Mouse (Mus musculus): ENCODE measurements around the gene Fbln2. TPM values are rescaled to one million over a fixed set of nuclear protein-coding genes. Genes with fewer than 3 reads are reported as not detected.

The Fbln2 gene
- polyA plus RNA-seq, 1 experiment from 2014 or later, result 156 TPM

- peaks cover 52% of the 10 kb centered on the region for H3K27me3 ChIP-seq
- H3K4me2 ChIP-seq, result no peak overlapping the region
- WGBS, result 85% methylated on average over 5 of the region's 5 CpGs
- ATAC-seq (replicated peaks; ENCODE audit: insufficient number of reproducible peaks, insufficient read depth, low FRiP score, low read depth), result no peak
- no peaks in the 10 kb centered on the region for H3K36me3 ChIP-seq
- no peak overlapping the region for H3K9ac ChIP-seq
- no peaks in the 10 kb centered on the region for H3K9me3 ChIP-seq (replicated peaks)
- H3K4me3 ChIP-seq, result no peak overlapping the region
- peaks cover 22% of the 10 kb centered on the region for H3K4me1 ChIP-seq (replicated peaks)
- H3K27ac ChIP-seq, result no peak overlapping the region
Measured at GRCm38 (mm10) chr6:91231000-91231399, 18.7 kb downstream of the Fbln2 start.

- WGBS, result 77% methylated on average over 4 of the region's 4 CpGs
Measured at GRCm38 (mm10) chr6:91231523-91231922, 19.3 kb downstream of the Fbln2 start.

DNA sequence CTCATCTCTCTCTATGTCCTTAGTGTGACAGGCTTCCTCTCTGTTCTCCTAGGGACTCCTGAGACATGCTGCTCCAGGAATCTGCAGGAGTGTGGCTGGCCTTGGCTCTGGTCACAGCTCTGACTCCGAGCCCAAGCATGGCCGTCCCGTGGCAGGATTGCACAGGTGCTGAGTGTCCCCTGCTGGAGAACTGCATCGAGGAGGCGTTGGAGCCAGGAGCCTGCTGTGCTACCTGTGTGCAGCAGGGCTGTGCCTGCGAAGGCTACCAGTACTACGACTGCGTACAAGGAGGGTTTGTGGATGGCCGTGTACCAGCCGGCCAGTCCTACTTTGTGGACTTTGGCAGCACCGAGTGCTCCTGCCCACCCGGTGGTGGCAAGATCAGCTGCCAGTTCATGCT lies 20.8 kb downstream of the Fbln2 start:
- H3K9me3 ChIP-seq (replicated peaks), result no peaks in the 10 kb centered on the region
- no peaks in the 10 kb centered on the region for H3K36me3 ChIP-seq
- no peak for ATAC-seq (replicated peaks; ENCODE audit: insufficient number of reproducible peaks, insufficient read depth, low FRiP score, low read depth)
- H3K4me1 ChIP-seq (replicated peaks), result peaks cover 22% of the 10 kb centered on the region
- no peak overlapping the region for H3K9ac ChIP-seq
- no peak overlapping the region for H3K4me3 ChIP-seq
- H3K4me2 ChIP-seq, result no peak overlapping the region
- peaks cover 54% of the 10 kb centered on the region for H3K27me3 ChIP-seq
- WGBS, result 77% methylated on average over 12 of the region's 12 CpGs
- H3K27ac ChIP-seq, result no peak overlapping the region

More at GRCm38 (mm10) chr6:91231523-91231922, 19.3 kb downstream of the Fbln2 start:
- H3K4me2 ChIP-seq, result no peak overlapping the region
- no peak overlapping the region for H3K9ac ChIP-seq
- ATAC-seq (replicated peaks; ENCODE audit: insufficient number of reproducible peaks, insufficient read depth, low FRiP score, low read depth), result no peak
- no peaks in the 10 kb centered on the region for H3K36me3 ChIP-seq
- H3K27ac ChIP-seq, result no peak overlapping the region
- H3K4me3 ChIP-seq, result no peak overlapping the region
- peaks cover 22% of the 10 kb centered on the region for H3K4me1 ChIP-seq (replicated peaks)
- H3K27me3 ChIP-seq, result peaks cover 52% of the 10 kb centered on the region
- no peaks in the 10 kb centered on the region for H3K9me3 ChIP-seq (replicated peaks)

DNA sequence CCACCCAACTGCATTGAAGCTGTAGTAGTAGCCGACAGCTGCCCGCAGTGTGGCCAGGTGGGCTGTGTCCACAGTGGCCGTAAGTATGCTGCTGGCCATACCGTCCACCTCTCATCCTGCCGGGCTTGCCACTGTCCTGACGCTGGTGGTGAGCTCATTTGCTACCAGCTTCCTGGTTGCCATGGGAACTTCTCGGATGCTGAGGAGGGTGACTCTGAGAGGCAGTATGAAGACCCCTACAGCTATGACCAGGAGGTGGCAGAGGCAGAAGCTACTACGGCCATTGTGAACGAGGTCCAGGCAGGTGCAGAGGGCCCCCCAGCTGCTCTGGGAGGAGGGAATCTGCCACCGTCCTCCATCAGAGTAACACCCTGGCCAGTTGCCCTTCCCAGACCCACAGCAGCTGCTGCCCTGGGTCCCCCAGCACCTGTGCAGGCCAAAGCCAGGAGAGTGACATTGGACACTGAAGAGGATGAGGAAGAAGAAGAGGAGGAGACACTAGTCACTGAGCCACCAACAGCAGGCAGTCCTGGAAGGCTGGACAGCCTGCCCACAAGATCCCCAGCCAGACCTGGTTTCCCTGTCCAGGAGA lies 21.3 kb downstream of the Fbln2 start:
- H3K4me2 ChIP-seq, result no peak overlapping the region
- WGBS, result 72% methylated on average over 10 of the region's 10 CpGs
- H3K9me3 ChIP-seq (replicated peaks), result no peaks in the 10 kb centered on the region
- H3K4me3 ChIP-seq, result no peak overlapping the region
- no peak overlapping the region for H3K27ac ChIP-seq
- no peaks in the 10 kb centered on the region for H3K36me3 ChIP-seq
- H3K4me1 ChIP-seq (replicated peaks), result peaks cover 21% of the 10 kb centered on the region
- ATAC-seq (replicated peaks; ENCODE audit: insufficient number of reproducible peaks, insufficient read depth, low FRiP score, low read depth), result no peak
- peaks cover 55% of the 10 kb centered on the region for H3K27me3 ChIP-seq
- H3K9ac ChIP-seq, result no peak overlapping the region

DNA sequence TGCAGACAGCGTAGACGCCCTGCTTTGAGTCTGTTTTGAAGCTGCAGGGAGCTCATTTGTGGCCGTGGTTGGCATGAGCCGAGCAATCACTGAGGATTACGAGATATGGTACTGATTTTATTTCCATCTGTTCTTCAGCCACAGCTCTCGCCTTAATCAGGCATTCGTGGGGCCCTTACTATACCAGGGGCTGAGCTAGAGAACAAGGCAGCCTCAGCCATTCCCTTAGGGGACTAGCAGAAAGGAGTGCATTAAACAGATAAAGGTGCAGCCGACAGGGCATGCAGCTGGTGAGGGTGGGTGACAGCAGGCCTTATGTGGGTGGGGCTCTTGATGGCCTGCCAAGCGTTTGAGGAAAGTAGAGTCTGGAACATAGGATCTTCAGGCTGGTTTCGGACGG lies 23.8 kb downstream of the Fbln2 start:
- H3K27me3 ChIP-seq, result peaks cover 33% of the 10 kb centered on the region
- H3K27ac ChIP-seq, result no peak overlapping the region
- 50% methylated on average over 11 of the region's 11 CpGs for WGBS
- no peak overlapping the region for H3K9ac ChIP-seq
- no peaks in the 10 kb centered on the region for H3K9me3 ChIP-seq (replicated peaks)
- H3K4me1 ChIP-seq (replicated peaks), result peaks cover 12% of the 10 kb centered on the region; the same call in 1 of the 2 replicates
- H3K4me3 ChIP-seq, result no peak overlapping the region
- no peak overlapping the region for H3K4me2 ChIP-seq
- ATAC-seq (replicated peaks; ENCODE audit: insufficient number of reproducible peaks, insufficient read depth, low FRiP score, low read depth), result no peak
- no peaks in the 10 kb centered on the region for H3K36me3 ChIP-seq

DNA sequence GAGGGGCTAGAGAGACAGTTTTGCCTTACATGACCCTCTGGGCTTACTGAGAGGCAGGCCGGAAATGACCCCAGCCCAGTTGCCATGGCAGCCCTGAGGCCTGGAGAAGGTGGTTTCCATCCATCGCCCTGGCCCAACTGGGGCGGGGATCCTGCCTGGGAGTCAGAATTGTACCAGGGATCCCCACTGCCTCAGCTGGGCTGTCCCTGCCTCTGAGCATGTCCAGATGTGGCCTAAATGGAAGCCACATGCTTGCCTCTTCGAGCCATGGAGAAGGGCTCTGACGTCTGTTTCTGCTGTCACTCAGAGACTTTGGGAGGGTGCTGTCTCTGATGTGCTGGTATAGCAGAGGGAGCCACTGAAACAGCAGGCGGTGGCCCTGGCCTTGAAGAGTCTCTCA lies 24.2 kb downstream of the Fbln2 start:
- ATAC-seq (replicated peaks; ENCODE audit: insufficient number of reproducible peaks, insufficient read depth, low FRiP score, low read depth), result no peak
- peaks cover 35% of the 10 kb centered on the region for H3K27me3 ChIP-seq
- 53% methylated on average over 6 of the region's 6 CpGs for WGBS
- H3K4me2 ChIP-seq, result no peak overlapping the region
- H3K36me3 ChIP-seq, result no peaks in the 10 kb centered on the region
- no peaks in the 10 kb centered on the region for H3K9me3 ChIP-seq (replicated peaks)
- H3K4me3 ChIP-seq, result no peak overlapping the region
- no peak overlapping the region for H3K9ac ChIP-seq
- H3K27ac ChIP-seq, result no peak overlapping the region
- H3K4me1 ChIP-seq (replicated peaks), result peaks cover 12% of the 10 kb centered on the region; the same call in 1 of the 2 replicates

- Histone ChIP-seq H3K9ac (no peak overlapping the region), H3K4me1 (replicated peaks) (peaks cover 12% of the 10 kb centered on the region; the same call in 1 of the 2 replicates), H3K9me3 (replicated peaks) (no peaks in the 10 kb centered on the region), H3K36me3 (no peaks in the 10 kb centered on the region), H3K4me3 (no peak overlapping the region), H3K27me3 (peaks cover 34% of the 10 kb centered on the region), H3K27ac (no peak overlapping the region), H3K4me2 (no peak overlapping the region)
- ATAC-seq (replicated peaks; ENCODE audit: insufficient number of reproducible peaks, insufficient read depth, low FRiP score, low read depth), result no peak
- WGBS, result 58% methylated on average over 2 of the region's 2 CpGs
Measured at GRCm38 (mm10) chr6:91237273-91237672, 25.0 kb downstream of the Fbln2 start.

DNA sequence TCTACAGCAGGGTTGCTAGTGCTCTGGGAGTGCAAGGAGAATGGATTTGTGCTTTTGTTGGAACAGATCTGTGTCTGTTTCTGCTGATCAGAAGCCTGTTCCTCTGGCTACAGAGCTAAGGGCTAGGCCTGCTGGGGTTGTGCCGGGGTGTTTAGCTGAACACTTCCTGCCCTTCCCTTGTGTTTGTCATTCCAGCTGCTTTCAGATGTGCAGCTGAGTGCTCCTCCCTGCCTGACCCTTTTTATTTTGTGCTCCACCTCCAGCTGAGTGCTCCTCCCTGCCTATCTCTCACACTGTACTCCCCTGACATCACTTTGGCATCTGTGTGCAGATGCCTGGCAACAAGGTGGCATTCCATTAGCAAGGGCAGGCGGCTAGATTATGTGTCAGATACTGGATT lies 28.3 kb downstream of the Fbln2 start:
- no peak overlapping the region for H3K4me3 ChIP-seq
- ATAC-seq (replicated peaks; ENCODE audit: insufficient number of reproducible peaks, insufficient read depth, low FRiP score, low read depth), result no peak
- H3K9ac ChIP-seq, result no peak overlapping the region
- H3K4me2 ChIP-seq, result no peak overlapping the region
- H3K9me3 ChIP-seq (replicated peaks), result no peaks in the 10 kb centered on the region
- H3K4me1 ChIP-seq (replicated peaks), result peaks cover 10% of the 10 kb centered on the region; the same call in 1 of the 2 replicates
- peaks cover 9% of the 10 kb centered on the region; the same call in 1 of the 2 replicates for H3K27me3 ChIP-seq
- no peaks in the 10 kb centered on the region for H3K36me3 ChIP-seq
- 46% methylated on average over 2 of the region's 2 CpGs for whole genome bisulfite sequencing
- no peak overlapping the region for H3K27ac ChIP-seq

- H3K4me3 ChIP-seq, result no peak overlapping the region
- H3K27me3 ChIP-seq, result peaks cover 9% of the 10 kb centered on the region; the same call in 1 of the 2 replicates
- peaks cover 6% of the 10 kb centered on the region; the same call in 1 of the 2 replicates for H3K4me1 ChIP-seq (replicated peaks)
- no peak overlapping the region for H3K27ac ChIP-seq
- ATAC-seq (replicated peaks; ENCODE audit: insufficient number of reproducible peaks, insufficient read depth, low FRiP score, low read depth), result no peak
- no peak overlapping the region for H3K4me2 ChIP-seq
- no peak overlapping the region for H3K9ac ChIP-seq
- no peaks in the 10 kb centered on the region for H3K36me3 ChIP-seq
- H3K9me3 ChIP-seq (replicated peaks), result no peaks in the 10 kb centered on the region
Measured at GRCm38 (mm10) chr6:91240964-91241363, 28.7 kb downstream of the Fbln2 start.

- Histone ChIP-seq H3K4me2 (no peak overlapping the region), H3K4me3 (no peak overlapping the region), H3K27me3 (peaks cover 3% of the 10 kb centered on the region; the same call in 1 of the 2 replicates), H3K9me3 (replicated peaks) (no peaks in the 10 kb centered on the region), H3K4me1 (replicated peaks) (0 out of 2 replicates have a peak, but pooled peaks cover 4% of the 10 kb centered on the region), H3K27ac (no peak overlapping the region), H3K9ac (no peak overlapping the region), H3K36me3 (no peaks in the 10 kb centered on the region)
- 74% methylated on average over 6 of the region's 6 CpGs for WGBS
- no peak for ATAC-seq (replicated peaks; ENCODE audit: insufficient number of reproducible peaks, insufficient read depth, low FRiP score, low read depth)
Measured at GRCm38 (mm10) chr6:91243395-91243794, 31.1 kb downstream of the Fbln2 start.

- H3K4me3 ChIP-seq, result no peak overlapping the region
- no peaks in the 10 kb centered on the region for H3K9me3 ChIP-seq (replicated peaks)
- peaks cover 3% of the 10 kb centered on the region; the same call in 1 of the 2 replicates for H3K27me3 ChIP-seq
- no peak overlapping the region for H3K4me2 ChIP-seq
- no peaks in the 10 kb centered on the region for H3K36me3 ChIP-seq
- WGBS, result 80% methylated on average over 8 of the region's 8 CpGs
- H3K27ac ChIP-seq, result no peak overlapping the region
- no peak overlapping the region for H3K9ac ChIP-seq
- ATAC-seq (replicated peaks; ENCODE audit: insufficient number of reproducible peaks, insufficient read depth, low FRiP score, low read depth), result no peak
- 0 out of 2 replicates have a peak, but pooled peaks cover 4% of the 10 kb centered on the region for H3K4me1 ChIP-seq (replicated peaks)
Measured at GRCm38 (mm10) chr6:91244331-91244730, 32.1 kb downstream of the Fbln2 start.

DNA sequence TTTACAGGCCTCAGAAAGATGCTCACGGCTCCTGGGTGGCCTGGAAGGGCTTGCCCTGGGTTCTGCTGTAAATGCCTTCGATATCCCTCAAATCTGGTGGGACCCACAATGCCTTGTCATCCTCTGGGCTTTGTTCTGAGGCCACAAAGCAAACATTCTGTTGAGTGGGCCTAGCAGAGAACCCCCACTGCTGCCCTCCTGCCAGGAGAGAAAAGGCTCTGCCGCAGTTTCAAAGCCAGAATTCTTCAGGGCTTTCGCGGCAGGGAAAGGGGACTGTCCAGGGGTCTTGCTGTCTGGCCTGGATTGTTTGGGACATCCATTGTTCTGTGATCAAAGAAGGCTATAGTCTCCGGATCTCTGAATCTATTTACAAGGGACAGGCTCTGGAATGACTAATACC lies 33.1 kb downstream of the Fbln2 start:
- Histone ChIP-seq H3K4me3 (no peak overlapping the region), H3K4me1 (replicated peaks) (0 out of 2 replicates have a peak, but pooled peaks cover under 1% of the 10 kb centered on the region), H3K27me3 (peaks cover 3% of the 10 kb centered on the region; the same call in 1 of the 2 replicates), H3K36me3 (no peaks in the 10 kb centered on the region), H3K27ac (no peak overlapping the region), H3K9me3 (replicated peaks) (no peaks in the 10 kb centered on the region), H3K4me2 (no peak overlapping the region), H3K9ac (no peak overlapping the region)
- WGBS, result 40% methylated on average over 6 of the region's 6 CpGs
- no peak for ATAC-seq (replicated peaks; ENCODE audit: insufficient number of reproducible peaks, insufficient read depth, low FRiP score, low read depth)
